Mouse (Mus musculus) ES-Bruce4 (cell line): ENCODE measurements around the gene Sart3. TPM values are rescaled to one million over a fixed set of nuclear protein-coding genes. Genes with fewer than 3 reads are reported as not detected.

ENCODE experiments used
- H3K27ac ChIP-seq: 2 replicates; pipeline ENCODE4 v1.5.1; 2012; ENCODE audit warnings: low read length, inconsistent platforms; ENCODE audit not compliant: insufficient read depth
- H3K27me3 ChIP-seq: 2 replicates; pipeline ENCODE4 v1.6.1; 2012; ENCODE audit warnings: mild to moderate bottlenecking, low read length, inconsistent platforms; ENCODE audit not compliant: control insufficient read depth, poor library complexity, insufficient read depth, severe bottlenecking
- H3K36me3 ChIP-seq: 2 replicates; pipeline ENCODE4 v1.6.1; 2012; ENCODE audit warnings: inconsistent platforms, mild to moderate bottlenecking, low read length, moderate library complexity; ENCODE audit not compliant: control insufficient read depth, poor library complexity, insufficient read depth, severe bottlenecking
- H3K4me1 ChIP-seq: one replicate; pipeline ENCODE4 v1.8.1; 2011; ENCODE audit warnings: low read length; ENCODE audit not compliant: control insufficient read depth, insufficient read depth
- H3K4me3 ChIP-seq: 2 replicates; pipeline ENCODE4 v1.5.1; 2011; ENCODE audit warnings: low read depth, mild to moderate bottlenecking, low read length
- H3K9ac ChIP-seq: 2 replicates; pipeline ENCODE4 v1.6.1; 2012; ENCODE audit warnings: low read depth, mild to moderate bottlenecking, inconsistent platforms; ENCODE audit not compliant: poor library complexity, severe bottlenecking
- H3K9me3 ChIP-seq: replicated peaks from 2 replicates; pipeline ENCODE4 v1.6.1; 2012; ENCODE audit warnings: mild to moderate bottlenecking, low read length, inconsistent platforms; ENCODE audit not compliant: control insufficient read depth, poor library complexity, insufficient read depth, severe bottlenecking
- CTCF ChIP-seq: IDR thresholded peaks from one replicate; pipeline ENCODE4 v1.8.1; 2011; ENCODE audit warnings: low read depth, low read length
- EP300 ChIP-seq: IDR thresholded peaks from 2 replicates; pipeline ENCODE4 v1.6.1; 2011; ENCODE audit warnings: low read depth, low read length; ENCODE audit not compliant: insufficient read depth
- POLR2A ChIP-seq: IDR thresholded peaks from one replicate; pipeline ENCODE4 v1.8.1; 2011; ENCODE audit warnings: low read length; ENCODE audit not compliant: insufficient read depth
- polyA plus RNA-seq: library from polyadenylated mRNA; stranded (reverse); fragments of >200 nt; gene quantifications from 2 replicates; pipeline ENCODE4 v1.2.4, GENCODE M21; 2011; ENCODE audit warnings: low read depth; ENCODE audit not compliant: missing spikeins, insufficient read depth, insufficient read length

Sart3 gene
- polyA plus RNA-seq, 1 experiment: 45.0 TPM

DNA sequence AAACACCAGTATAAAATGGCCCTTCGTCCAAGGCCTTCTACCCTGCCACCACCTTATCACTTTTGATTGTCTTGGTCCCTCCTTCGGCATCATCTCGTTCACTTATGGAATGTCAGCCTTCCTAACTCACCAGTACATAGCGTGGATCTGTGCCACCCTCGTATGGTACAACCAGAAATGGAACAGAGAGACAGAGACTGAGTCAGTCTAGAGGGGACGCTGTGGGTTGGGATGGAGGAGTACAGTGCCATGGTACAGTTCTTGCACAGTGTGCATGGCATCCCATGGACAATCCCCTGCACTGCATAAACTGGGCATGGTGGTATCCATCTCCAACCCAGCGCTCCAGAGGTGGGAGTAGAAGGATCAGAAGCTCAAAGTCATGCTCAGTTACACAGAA is 43.6 kb downstream of the Sart3 start:
- no peak overlapping the region for H3K9ac ChIP-seq
- H3K27ac ChIP-seq: no peak overlapping the region
- H3K4me1 ChIP-seq: peaks cover 3% of the 10 kb centered on the region
- H3K9me3 ChIP-seq: no peaks in the 10 kb centered on the region
- no peaks in the 10 kb centered on the region for H3K36me3 ChIP-seq
- no peaks in the 10 kb centered on the region for H3K27me3 ChIP-seq
- no peak for TF ChIP-seq POLR2A
- TF ChIP-seq CTCF: no peak
- TF ChIP-seq EP300: no peak
- H3K4me3 ChIP-seq: no peak overlapping the region

DNA sequence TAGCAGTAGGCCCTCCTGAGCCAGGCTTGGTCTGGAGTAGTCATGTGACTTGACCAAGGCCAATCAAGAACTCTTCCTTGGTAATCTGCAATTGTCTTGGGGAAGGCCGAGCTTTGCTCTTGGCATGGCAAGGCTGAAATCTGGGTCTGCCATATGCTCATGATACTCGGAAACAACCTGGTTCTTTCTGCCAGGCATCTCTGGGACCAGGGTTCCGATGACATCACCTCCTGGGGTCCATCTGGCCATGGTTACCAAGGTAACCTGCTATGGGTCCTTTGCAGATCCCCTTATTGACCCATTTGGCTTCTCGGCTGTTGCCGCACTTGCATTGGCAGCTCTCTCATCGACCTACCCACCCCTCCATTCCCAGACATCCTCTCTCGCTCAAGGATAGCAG is 44.3 kb downstream of the Sart3 start:
- Histone ChIP-seq H3K9ac (no peak overlapping the region), H3K9me3 (no peaks in the 10 kb centered on the region), H3K27me3 (no peaks in the 10 kb centered on the region), H3K27ac (no peak overlapping the region), H3K4me3 (no peak overlapping the region), H3K4me1 (peaks cover 7% of the 10 kb centered on the region), H3K36me3 (no peaks in the 10 kb centered on the region)
- TF ChIP-seq EP300 (no peak), POLR2A (no peak), CTCF (no peak)

DNA sequence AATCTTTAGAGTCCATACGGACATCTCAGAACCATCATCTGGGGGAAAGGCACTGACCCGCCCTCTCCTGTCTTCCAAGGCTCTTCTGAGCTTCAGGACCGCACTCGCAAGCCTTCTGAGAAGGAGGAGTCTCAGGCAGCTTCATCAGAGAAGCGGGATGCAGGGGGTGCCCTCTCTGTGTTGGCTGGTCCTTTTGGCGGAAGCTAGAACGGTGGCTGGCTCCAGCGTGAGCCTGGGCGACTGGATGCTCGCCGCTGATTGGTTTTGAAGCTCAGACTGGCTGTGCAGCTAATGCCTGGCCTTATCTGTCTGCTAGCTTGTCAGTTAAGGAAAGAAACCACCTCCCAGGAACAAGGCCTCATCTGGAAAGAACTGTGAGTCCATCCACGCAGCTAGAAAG is 45.1 kb downstream of the Sart3 start:
- no peaks in the 10 kb centered on the region for H3K36me3 ChIP-seq
- H3K4me3 ChIP-seq: no peak overlapping the region
- no peaks in the 10 kb centered on the region for H3K27me3 ChIP-seq
- TF ChIP-seq POLR2A (no peak), CTCF (no peak), EP300 (no peak)
- H3K9me3 ChIP-seq: no peaks in the 10 kb centered on the region
- H3K9ac ChIP-seq: no peak overlapping the region
- H3K4me1 ChIP-seq: peaks cover 9% of the 10 kb centered on the region
- no peak overlapping the region for H3K27ac ChIP-seq

DNA sequence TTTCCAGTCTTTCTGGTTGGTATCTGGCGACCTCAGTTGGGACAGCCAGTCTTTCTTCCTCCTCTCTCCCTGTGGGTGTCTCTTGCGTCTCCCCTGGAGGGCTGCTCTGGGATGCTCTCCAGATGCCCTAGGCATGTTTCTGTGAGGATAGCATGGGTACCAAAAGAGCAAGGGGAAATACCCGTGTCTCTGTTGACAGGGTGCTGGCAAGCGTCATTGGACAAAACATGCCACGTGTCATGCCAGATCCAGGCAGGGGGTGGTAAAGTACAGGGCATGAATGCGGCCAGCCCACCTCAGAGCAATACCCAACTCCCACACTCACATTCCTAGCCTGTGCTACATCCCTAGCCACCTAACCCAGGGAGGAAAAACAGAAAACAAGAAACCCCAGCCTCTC is 45.7 kb downstream of the Sart3 start:
- no peak overlapping the region for H3K4me3 ChIP-seq
- no peaks in the 10 kb centered on the region for H3K9me3 ChIP-seq
- TF ChIP-seq CTCF (no peak), EP300 (no peak), POLR2A (no peak)
- H3K9ac ChIP-seq: no peak overlapping the region
- H3K27me3 ChIP-seq: no peaks in the 10 kb centered on the region
- no peaks in the 10 kb centered on the region for H3K36me3 ChIP-seq
- H3K4me1 ChIP-seq: peaks cover 9% of the 10 kb centered on the region
- H3K27ac ChIP-seq: no peak overlapping the region

DNA sequence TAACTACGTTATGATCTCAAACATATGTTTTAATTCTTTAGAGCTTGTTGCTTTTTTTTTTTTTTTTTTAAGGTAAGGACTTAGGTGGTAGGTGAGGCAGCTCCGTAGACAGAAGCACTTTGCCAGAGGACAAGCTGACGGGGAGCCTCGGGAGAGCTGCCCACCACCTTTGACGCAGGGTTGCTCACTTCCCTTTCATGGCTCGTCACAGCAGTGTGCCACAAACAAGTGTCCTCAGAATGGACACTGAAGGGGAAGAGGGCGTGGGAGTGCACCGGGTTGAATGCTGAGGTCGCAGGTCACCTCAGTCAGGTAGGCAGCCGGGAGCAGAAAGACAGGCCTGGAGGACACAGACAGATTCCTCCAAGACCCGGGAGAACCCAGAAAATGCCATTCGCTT is 46.9 kb downstream of the Sart3 start:
- H3K27me3 ChIP-seq: no peaks in the 10 kb centered on the region
- H3K9me3 ChIP-seq: no peaks in the 10 kb centered on the region
- TF ChIP-seq EP300 (no peak), CTCF (no peak), POLR2A (no peak)
- H3K9ac ChIP-seq: no peak overlapping the region
- H3K36me3 ChIP-seq: no peaks in the 10 kb centered on the region
- H3K4me1 ChIP-seq: peaks cover 9% of the 10 kb centered on the region
- no peak overlapping the region for H3K27ac ChIP-seq
- H3K4me3 ChIP-seq: no peak overlapping the region

DNA sequence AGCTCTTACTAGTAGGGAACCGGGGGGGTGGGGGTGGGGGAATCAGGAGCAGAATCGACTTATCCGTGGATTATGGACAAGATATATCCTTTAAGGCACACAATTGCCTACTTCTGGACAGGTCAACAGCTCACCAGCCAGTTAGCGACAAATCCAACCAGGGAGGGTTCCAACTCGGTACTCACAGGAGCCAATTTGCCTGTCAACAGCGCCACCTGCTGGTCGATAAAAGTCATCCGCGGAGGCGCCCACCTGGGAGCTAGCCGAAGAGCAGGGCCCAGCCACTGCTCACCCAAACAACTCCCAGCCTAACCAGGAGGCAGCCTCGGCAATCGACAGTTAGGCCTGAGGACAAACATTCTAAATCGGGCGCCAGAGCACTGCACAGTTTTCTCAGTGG is 47.9 kb downstream of the Sart3 start, which contains the start of gene 1700069L16Rik:
1700069L16Rik (minus strand) TSS at position 327 of the 400 bp plus-strand sequence.
- H3K4me1 ChIP-seq: peaks cover 9% of the 10 kb centered on the region
- H3K27me3 ChIP-seq: no peaks in the 10 kb centered on the region
- peak within 1 kb of the TSS; percentile 59 for H3K27ac ChIP-seq
- H3K9me3 ChIP-seq: no peaks in the 10 kb centered on the region
- H3K4me3 ChIP-seq: 0 out of 2 replicates have a peak within 1 kb of the TSS, but pooled peaks have one; percentile 6
- peak; percentile 46; the same call in 1 of the 2 replicates for TF ChIP-seq EP300
- peak; percentile 83 for TF ChIP-seq CTCF
- no peak for TF ChIP-seq POLR2A
- no peaks in the 10 kb centered on the region for H3K36me3 ChIP-seq
- no peak within 1 kb of the TSS for H3K9ac ChIP-seq
